Mouse (Mus musculus) midbrain, embryonic 11.5 days (tissue): ENCODE measurements around the gene Chtop. TPM values are rescaled to one million over a fixed set of nuclear protein-coding genes. Genes with fewer than 3 reads are reported as not detected.

Experiments used
- ATAC-seq: fragments of 200-750 bp; cut with Nextera tagmentation; 2 replicates; pipeline ENCODE4 v1.8.0; 2017; ENCODE audit warnings: moderate TSS enrichment, moderate library complexity; ENCODE audit not compliant: low FRiP score
- DNase-seq: peaks from one replicate; pipeline ENCODE4 v3.0.0; 2015; ENCODE audit warnings: low spot score; ENCODE audit errors: missing footprints
- H3K27ac ChIP-seq: fragments of 300-500 bp; sonication (generic); 2 replicates; pipeline ENCODE4 v1.5.1; 2014; ENCODE audit warnings: low read depth, low read length
- H3K27me3 ChIP-seq: fragments of 300-500 bp; sonication (generic); 2 replicates; pipeline ENCODE4 v1.6.1; 2014; ENCODE audit warnings: mild to moderate bottlenecking, low read length, moderate library complexity, mixed read lengths; ENCODE audit not compliant: control insufficient read depth, insufficient read depth
- H3K36me3 ChIP-seq: fragments of 300-500 bp; sonication (generic); 2 replicates; pipeline ENCODE4 v1.6.1; 2014; ENCODE audit warnings: mild to moderate bottlenecking, low read length, moderate library complexity, mixed read lengths; ENCODE audit not compliant: control insufficient read depth, insufficient read depth
- H3K4me1 ChIP-seq: fragments of 300-500 bp; sonication (generic); 2 replicates; pipeline ENCODE4 v1.6.1; 2014; ENCODE audit warnings: low read length; ENCODE audit not compliant: control insufficient read depth, insufficient read depth
- H3K4me2 ChIP-seq: fragments of 300-500 bp; sonication (generic); 2 replicates; pipeline ENCODE4 v1.6.1; 2014; ENCODE audit warnings: mild to moderate bottlenecking, moderate library complexity
- H3K4me3 ChIP-seq: fragments of 300-500 bp; sonication (generic); 2 replicates; pipeline ENCODE4 v1.5.1; 2014; ENCODE audit warnings: low read depth, low read length
- H3K9ac ChIP-seq: fragments of 300-500 bp; sonication (generic); 2 replicates; pipeline ENCODE4 v1.6.1; 2014; ENCODE audit warnings: low read length
- H3K9me3 ChIP-seq: fragments of 300-500 bp; sonication (generic); 2 replicates; pipeline ENCODE4 v1.6.1; 2016; ENCODE audit warnings: low read length; ENCODE audit not compliant: control insufficient read depth
- WGBS: fragments of 180-500 bp; shearing (Covaris S2); extraction: QIAGEN DNeasy Blood & Tissue Kit; methylation state at CpG from one replicate; pipeline ENCODE4 v1.1.7; 2014; 5-methylcytosine and 5-hydroxymethylcytosine counted together
- polyA plus RNA-seq: library from polyadenylated mRNA; unstranded; fragments of >200 nt; fragmentation: Nextera tagmentation; extraction: Ambion mirVana; gene quantifications from 2 replicates; pipeline ENCODE4 v1.2.1, GENCODE M21; 2014

Chtop gene
- polyA plus RNA-seq, 1 experiment from 2014 or later, result 138 TPM

GRCm38 (mm10) chr3:90475831-90476611, 33.3 kb downstream of the Chtop start, which contains the start of gene Ilf2:
Gene Ilf2, plus strand, starts transcription at chr3:90476126.
- no peaks in the 10 kb centered on the region for H3K9me3 ChIP-seq
- DNase-seq (peak; percentile 100), ATAC-seq (peak; percentile 100)
- peaks cover 16% of the 10 kb centered on the region for H3K36me3 ChIP-seq
- peak within 1 kb of the TSS; percentile 69 for H3K4me2 ChIP-seq
- H3K4me1 ChIP-seq, result peaks cover 7% of the 10 kb centered on the region
- peak within 1 kb of the TSS; percentile 85 for H3K27ac ChIP-seq
- under 1% methylated on average over 45 of the region's 45 CpGs for WGBS
- H3K9ac ChIP-seq, result peak within 1 kb of the TSS; percentile 90
- no peaks in the 10 kb centered on the region for H3K27me3 ChIP-seq
- H3K4me3 ChIP-seq, result peak within 1 kb of the TSS; percentile 73

DNA sequence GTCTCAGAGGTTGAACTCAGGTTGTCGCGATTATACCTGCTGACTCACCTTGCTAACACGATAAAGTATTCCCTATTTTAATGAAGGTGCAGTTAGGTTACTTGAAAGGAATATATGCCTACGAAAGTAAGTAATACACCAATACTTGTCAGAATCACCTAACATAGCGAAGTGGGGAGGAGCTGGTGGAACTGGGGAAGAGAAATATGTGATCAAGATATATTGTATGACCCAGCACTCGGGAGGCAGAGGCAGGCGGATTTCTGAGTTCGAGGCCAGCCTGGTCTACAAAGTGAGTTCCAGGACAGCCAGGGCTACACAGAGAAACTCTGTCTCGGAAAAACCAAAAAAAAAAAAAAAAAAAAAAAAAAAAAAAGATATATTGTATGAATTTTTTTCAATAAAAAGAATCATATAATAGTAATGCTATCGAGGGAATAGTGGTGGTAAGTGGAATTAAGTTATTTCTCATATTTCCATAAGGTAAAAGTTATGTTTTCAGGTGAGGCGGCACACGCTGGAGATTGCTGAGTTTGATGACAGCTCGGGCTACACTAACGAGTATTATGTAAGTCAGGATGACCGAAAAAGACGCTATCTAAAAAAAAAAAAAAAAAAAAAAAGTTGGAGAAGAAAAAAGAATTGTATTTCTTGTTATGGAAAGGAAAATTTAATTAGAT, 34.0 kb downstream of the Chtop start:
- Histone ChIP-seq H3K9ac (no peak overlapping the region), H3K4me3 (peak overlapping the region; percentile 20; the same call in 1 of the 2 replicates), H3K9me3 (no peaks in the 10 kb centered on the region), H3K27ac (no peak overlapping the region), H3K4me1 (peaks cover 7% of the 10 kb centered on the region), H3K27me3 (no peaks in the 10 kb centered on the region), H3K4me2 (peak overlapping the region; percentile 32; the same call in 1 of the 2 replicates), H3K36me3 (peaks cover 11% of the 10 kb centered on the region)
- no peak for DNase-seq
- WGBS, result 43% methylated on average over 15 of the region's 16 CpGs
- ATAC-seq, result peak; percentile 49

DNA sequence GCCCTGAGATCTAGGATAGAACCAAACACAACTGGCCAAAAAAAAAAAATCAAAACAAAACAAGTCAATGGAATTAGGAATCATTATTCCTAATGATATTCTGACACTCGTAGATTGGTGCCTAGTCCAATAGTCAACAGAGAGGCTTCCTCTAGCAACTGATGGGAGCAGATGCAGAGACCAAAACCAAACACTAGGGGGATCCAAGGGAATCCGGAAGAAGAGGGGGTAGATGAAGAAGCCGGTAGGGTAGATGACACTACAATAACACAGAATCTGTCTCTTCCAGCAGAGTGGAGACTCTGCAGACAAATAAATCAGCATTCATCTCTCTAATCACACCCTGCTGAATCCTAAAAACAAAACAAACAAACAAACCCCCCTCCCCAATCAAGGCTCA, 37.1 kb downstream of the Chtop start:
- Histone ChIP-seq H3K4me1 (peaks cover 5% of the 10 kb centered on the region), H3K9ac (no peak overlapping the region), H3K36me3 (no peaks in the 10 kb centered on the region), H3K4me2 (no peak overlapping the region), H3K27me3 (no peaks in the 10 kb centered on the region), H3K27ac (no peak overlapping the region), H3K9me3 (no peaks in the 10 kb centered on the region), H3K4me3 (no peak overlapping the region)
- ATAC-seq, result no peak
- WGBS, result 44% methylated on average over 3 of the region's 3 CpGs
- no peak for DNase-seq

DNA sequence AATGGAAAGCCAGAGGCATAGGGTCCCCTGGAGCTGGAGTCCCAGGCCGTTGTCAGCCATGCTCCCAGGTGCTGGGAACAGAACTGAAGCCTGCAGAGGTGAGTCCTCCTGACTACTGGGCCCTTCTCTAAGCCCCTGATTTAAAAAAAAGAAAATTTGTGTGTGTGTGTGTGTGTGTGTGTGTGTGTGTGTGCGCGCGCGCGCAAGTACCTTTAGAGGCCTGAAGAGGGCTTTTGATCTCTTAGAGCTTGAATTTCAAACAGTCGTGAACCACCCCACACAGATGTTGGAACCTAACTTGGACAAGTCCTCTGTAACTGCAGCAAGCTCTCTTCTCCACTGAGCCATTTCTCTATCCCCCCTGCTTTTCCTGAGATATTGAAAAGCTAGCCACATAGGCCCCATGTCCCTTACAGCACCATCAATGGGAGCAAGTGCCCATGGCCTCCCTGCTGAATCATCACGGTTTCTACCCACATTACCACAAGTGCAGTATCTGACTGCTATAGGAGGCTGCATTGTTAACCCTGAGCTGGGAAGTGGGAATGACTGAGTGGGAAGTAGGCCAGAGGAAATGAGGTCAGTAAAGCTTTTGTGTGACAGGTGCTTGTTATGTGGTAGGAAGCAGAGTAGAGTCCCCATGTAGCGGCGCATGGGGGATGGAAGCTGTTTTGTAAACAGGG, 41.5 kb downstream of the Chtop start:
- Histone ChIP-seq H3K27ac (no peak overlapping the region), H3K4me3 (no peak overlapping the region), H3K9me3 (no peaks in the 10 kb centered on the region), H3K4me2 (no peak overlapping the region), H3K36me3 (no peaks in the 10 kb centered on the region), H3K4me1 (peaks cover 12% of the 10 kb centered on the region; the same call in 1 of the 2 replicates), H3K27me3 (peaks cover 36% of the 10 kb centered on the region), H3K9ac (no peak overlapping the region)
- 89% methylated on average over 10 of the region's 10 CpGs for WGBS
- no peak for DNase-seq
- no peak for ATAC-seq

- DNase-seq (peak; percentile 96), ATAC-seq (peak; percentile 65)
- Histone ChIP-seq H3K4me3 (peak overlapping the region; percentile 43), H3K9ac (peak overlapping the region; percentile 28; the same call in 1 of the 2 replicates), H3K9me3 (no peaks in the 10 kb centered on the region), H3K27ac (no peak overlapping the region), H3K27me3 (peaks cover 39% of the 10 kb centered on the region), H3K4me1 (peaks cover 12% of the 10 kb centered on the region; the same call in 1 of the 2 replicates), H3K36me3 (no peaks in the 10 kb centered on the region), H3K4me2 (peak overlapping the region; percentile 56)
- WGBS, result under 1% methylated on average over 15 of the region's 15 CpGs
Observed at GRCm38 (mm10) chr3:90466311-90466766, 43.0 kb downstream of the Chtop start.

DNA sequence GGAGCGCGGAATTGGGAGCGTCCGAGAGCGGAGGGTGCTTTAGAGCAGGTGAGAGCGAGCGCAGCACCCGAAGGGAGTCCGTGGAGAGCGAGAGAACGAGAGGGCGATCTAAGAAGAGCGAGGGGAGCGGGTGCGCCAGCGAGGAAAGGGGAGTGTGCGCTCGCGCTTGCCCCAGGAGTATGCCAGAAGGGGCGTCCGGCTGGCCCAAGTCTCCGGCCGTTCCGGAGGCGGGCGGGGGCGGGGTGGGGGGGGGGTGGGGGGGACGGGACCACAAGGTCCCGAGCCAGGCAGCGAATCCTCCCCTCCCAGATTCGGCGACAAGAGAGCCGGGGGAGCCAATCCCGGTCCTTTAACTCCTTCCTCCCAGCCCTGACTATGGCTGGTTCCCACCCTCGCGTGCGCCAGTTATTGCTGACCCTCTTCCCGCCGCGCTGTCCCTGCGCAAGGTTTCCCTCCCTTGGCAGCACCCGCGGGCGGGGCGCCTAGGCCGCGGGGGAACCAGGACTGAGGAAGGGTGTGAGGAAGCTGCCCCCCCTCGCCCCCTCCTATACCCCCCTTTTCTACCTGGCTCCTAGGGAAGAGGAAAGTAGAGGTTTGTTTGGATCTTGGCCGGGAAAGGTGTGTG, 43.5 kb downstream of the Chtop start, which contains the start of gene Npr1:
Gene Npr1 (minus strand): TSS at position 181 of the 625 bp plus-strand sequence.
- under 1% methylated on average over 32 of the region's 49 CpGs for WGBS
- peak; percentile 71 for ATAC-seq

GRCm38 (mm10) chr3:90465081-90465685, 44.1 kb downstream of the Chtop start:
- peak; percentile 45 for ATAC-seq
- 2% methylated on average over 75 of the region's 75 CpGs for WGBS
- peaks cover 12% of the 10 kb centered on the region; the same call in 1 of the 2 replicates for H3K4me1 ChIP-seq
- H3K4me2 ChIP-seq, result peak overlapping the region; percentile 56
- peak; percentile 95 for DNase-seq
- peak overlapping the region; percentile 24; the same call in 1 of the 2 replicates for H3K9ac ChIP-seq
- H3K36me3 ChIP-seq, result no peaks in the 10 kb centered on the region
- H3K9me3 ChIP-seq, result no peaks in the 10 kb centered on the region
- peak overlapping the region; percentile 43 for H3K4me3 ChIP-seq
- no peak overlapping the region for H3K27ac ChIP-seq
- H3K27me3 ChIP-seq, result peaks cover 39% of the 10 kb centered on the region

More for the DNA sequence above, 43.5 kb downstream of the Chtop start, which contains the start of gene Npr1:
- H3K27ac ChIP-seq, result no peak within 1 kb of the TSS
- peak within 1 kb of the TSS; percentile 56 for H3K4me2 ChIP-seq
- peaks cover 12% of the 10 kb centered on the region; the same call in 1 of the 2 replicates for H3K4me1 ChIP-seq
- no peaks in the 10 kb centered on the region for H3K36me3 ChIP-seq
- DNase-seq, result peak; percentile 95
- no peaks in the 10 kb centered on the region for H3K9me3 ChIP-seq
- peak within 1 kb of the TSS; percentile 43 for H3K4me3 ChIP-seq
- H3K9ac ChIP-seq, result peak within 1 kb of the TSS; percentile 28; the same call in 1 of the 2 replicates
- H3K27me3 ChIP-seq, result peaks cover 39% of the 10 kb centered on the region

DNA sequence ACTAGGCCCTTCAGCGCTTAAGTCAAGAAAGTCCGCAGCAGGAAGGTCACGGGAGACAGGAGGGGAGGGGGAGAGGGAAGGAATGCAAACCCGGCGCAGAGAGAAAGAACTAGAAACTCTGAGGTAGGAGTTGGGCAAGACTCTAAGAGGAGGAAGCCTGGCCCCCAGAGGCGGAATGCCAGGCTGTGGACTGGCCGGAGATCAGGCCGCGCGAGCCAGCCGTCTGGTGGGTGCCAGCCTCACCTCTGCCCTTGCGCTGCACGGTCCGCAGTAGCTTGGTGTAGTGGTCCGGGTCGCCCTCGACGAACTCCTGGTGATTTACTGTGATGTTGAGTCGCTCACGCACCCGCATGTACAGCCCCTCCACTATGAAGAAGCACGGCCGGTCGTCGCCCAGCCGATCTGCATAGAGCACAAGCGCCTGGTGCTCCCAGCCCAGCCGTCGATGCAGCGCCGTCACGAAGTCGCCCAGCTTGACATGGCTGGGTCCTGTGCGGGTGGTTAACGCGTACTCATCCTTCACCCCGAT, 44.7 kb downstream of the Chtop start:
- Histone ChIP-seq H3K4me3 (peak overlapping the region; percentile 43), H3K36me3 (no peaks in the 10 kb centered on the region), H3K4me2 (peak overlapping the region; percentile 56), H3K27ac (no peak overlapping the region), H3K9me3 (no peaks in the 10 kb centered on the region), H3K4me1 (peaks cover 12% of the 10 kb centered on the region; the same call in 1 of the 2 replicates), H3K9ac (no peak overlapping the region), H3K27me3 (peaks cover 39% of the 10 kb centered on the region)
- ATAC-seq, result peak; percentile 23; the same call in 1 of the 2 replicates
- DNase-seq, result peak; percentile 90
- WGBS, result 9% methylated on average over 37 of the region's 37 CpGs
